Mouse (Mus musculus): ENCODE data around the gene Gm49387.

GRCm38 (mm10) chr14:31503406-31503805 is 137.3 kb downstream of the Gm49387 start:
- TF ChIP-seq CTCF (IDR thresholded peaks at IDR 0.05) (no peak), EP300 (IDR thresholded peaks at IDR 0.05) (no peak)

Measured in lung, postnatal 0 days (tissue).